Mouse (Mus musculus) liver, postnatal 0 days (tissue): ENCODE data around the gene Cntd1.
"Not testable (repeated sequence)": the region's sequence is repeated elsewhere in the genome, so short reads cannot be mapped to it uniquely, and the experiment has no call there.

Experiments used
- CTCF ChIP-seq: sonication (generic); IDR thresholded peaks from 2 replicates; pipeline ENCODE4 v1.5.1; 2016; ENCODE audit warnings: antibody characterized with exemption, low read depth
- EP300 ChIP-seq: IDR thresholded peaks from 2 replicates; pipeline ENCODE4 v1.6.1; 2016; ENCODE audit warnings: antibody characterized with exemption, low read depth, mild to moderate bottlenecking

GRCm38 (mm10) chr11:101325201-101325600, 46.4 kb downstream of the Cntd1 start:
- TF ChIP-seq CTCF, EP300: not testable (repeated sequence)
